Mouse (Mus musculus) stomach, embryonic 14.5 days (tissue): ENCODE results near the gene Slc28a1. TPM values are rescaled to one million over a fixed set of nuclear protein-coding genes. Genes with fewer than 3 reads are reported as not detected.
A peak's percentile ranks its signal among the peaks of the same experiment; 100 is the strongest.

Experiments
- ATAC-seq: fragments of 200-750 bp; cut with Nextera tagmentation; 2 replicates; pipeline ENCODE4 v1.8.0; 2017; ENCODE audit warnings: low read depth, moderate TSS enrichment; ENCODE audit not compliant: insufficient number of reproducible peaks, insufficient read depth, low FRiP score
- H3K27ac ChIP-seq: fragments of 300-500 bp; sonication (generic); 2 replicates; pipeline ENCODE4 v1.5.1; 2014; ENCODE audit warnings: mild to moderate bottlenecking, low read length, moderate library complexity, mixed read lengths
- H3K27me3 ChIP-seq: fragments of 300-500 bp; sonication (generic); 2 replicates; pipeline ENCODE4 v1.6.1; 2014; ENCODE audit warnings: low read length, control low read depth, mixed read lengths; ENCODE audit not compliant: control insufficient read depth, insufficient read depth
- H3K36me3 ChIP-seq: fragments of 300-500 bp; sonication (generic); 2 replicates; pipeline ENCODE4 v1.6.1; 2014; ENCODE audit warnings: mild to moderate bottlenecking, control low read depth, low read length, moderate library complexity, mixed read lengths; ENCODE audit not compliant: control insufficient read depth, insufficient read depth
- H3K4me1 ChIP-seq: fragments of 300-500 bp; sonication (generic); 2 replicates; pipeline ENCODE4 v1.6.1; 2014; ENCODE audit warnings: low read length, control low read depth, mixed read lengths; ENCODE audit not compliant: control insufficient read depth, insufficient read depth
- H3K4me2 ChIP-seq: fragments of 300-500 bp; sonication (generic); replicated peaks from 2 replicates; pipeline ENCODE4 v1.6.1; 2014; ENCODE audit warnings: low read depth, low read length, control low read depth
- H3K4me3 ChIP-seq: fragments of 300-500 bp; sonication (generic); 2 replicates; pipeline ENCODE4 v1.5.1; 2014; ENCODE audit warnings: low read depth, low read length, control low read depth
- H3K9ac ChIP-seq: fragments of 300-500 bp; sonication (generic); replicated peaks from 2 replicates; pipeline ENCODE4 v1.6.1; 2014; ENCODE audit warnings: low read depth, mild to moderate bottlenecking, control low read depth, low read length, moderate library complexity, mixed read lengths
- H3K9me3 ChIP-seq: fragments of 300-500 bp; sonication (generic); 2 replicates; pipeline ENCODE4 v1.6.1; 2016; ENCODE audit warnings: low read depth, low read length, control low read depth; ENCODE audit not compliant: control insufficient read depth
- WGBS: fragments of 180-500 bp; shearing (Covaris S2); extraction: QIAGEN DNeasy Blood & Tissue Kit; methylation state at CpG from one replicate; pipeline ENCODE4 v1.1.7; 2014; 5-methylcytosine and 5-hydroxymethylcytosine counted together
- polyA plus RNA-seq: library from polyadenylated mRNA; unstranded; fragments of >200 nt; fragmentation: Nextera tagmentation; extraction: Ambion mirVana; gene quantifications from 2 replicates; pipeline ENCODE4 v1.2.1, GENCODE M21; 2014

Slc28a1 gene
- not detected in 2 replicates for polyA plus RNA-seq

GRCm38 (mm10) chr7:81114555-81114954 lies at the start of gene Slc28a1:
Gene Slc28a1 (plus strand): TSS chr7:81114799.
- no peak within 1 kb of the TSS for H3K9ac ChIP-seq
- no peaks in the 10 kb centered on the region for H3K4me1 ChIP-seq
- no peaks in the 10 kb centered on the region for H3K36me3 ChIP-seq
- no peak within 1 kb of the TSS for H3K4me2 ChIP-seq
- H3K27me3 ChIP-seq = no peaks in the 10 kb centered on the region
- no peaks in the 10 kb centered on the region for H3K9me3 ChIP-seq
- no peak for ATAC-seq
- H3K27ac ChIP-seq = no peak within 1 kb of the TSS
- no peak within 1 kb of the TSS for H3K4me3 ChIP-seq
- WGBS = 73% methylated on average over 6 of the region's 6 CpGs

GRCm38 (mm10) chr7:81066714-81067113 lies 47.9 kb upstream of the Slc28a1 start:
- Histone ChIP-seq H3K4me3 (no peak overlapping the region), H3K27ac (no peak overlapping the region), H3K27me3 (no peaks in the 10 kb centered on the region), H3K4me1 (no peaks in the 10 kb centered on the region), H3K9ac (no peak overlapping the region), H3K4me2 (no peak overlapping the region), H3K36me3 (no peaks in the 10 kb centered on the region), H3K9me3 (no peaks in the 10 kb centered on the region)
- 12% methylated on average over 6 of the region's 6 CpGs for WGBS
- ATAC-seq = no peak

DNA sequence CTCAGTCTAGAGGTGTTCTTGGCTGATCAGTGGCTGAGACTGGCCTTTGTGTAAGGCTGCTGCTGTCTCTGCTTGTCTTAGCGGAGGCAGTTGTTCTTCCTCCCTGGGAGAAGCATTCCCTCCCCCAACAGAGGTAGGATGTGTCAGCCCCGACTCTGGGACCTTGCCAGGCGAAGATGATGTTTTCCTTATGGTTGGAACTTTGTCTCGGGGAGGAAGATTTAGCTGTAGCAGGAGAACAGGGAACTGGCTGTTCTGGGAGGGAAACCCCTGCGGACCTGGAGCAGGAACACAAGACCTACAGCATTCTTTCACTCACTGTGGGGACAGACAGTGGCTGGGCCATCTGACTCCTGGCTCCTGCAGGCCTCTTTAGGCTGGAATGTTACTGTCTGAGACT lies 42.1 kb upstream of the Slc28a1 start:
- peak overlapping the region; percentile 0; the same call in 1 of the 2 replicates for H3K27ac ChIP-seq
- 25% methylated on average over 5 of the region's 5 CpGs for WGBS

DNA sequence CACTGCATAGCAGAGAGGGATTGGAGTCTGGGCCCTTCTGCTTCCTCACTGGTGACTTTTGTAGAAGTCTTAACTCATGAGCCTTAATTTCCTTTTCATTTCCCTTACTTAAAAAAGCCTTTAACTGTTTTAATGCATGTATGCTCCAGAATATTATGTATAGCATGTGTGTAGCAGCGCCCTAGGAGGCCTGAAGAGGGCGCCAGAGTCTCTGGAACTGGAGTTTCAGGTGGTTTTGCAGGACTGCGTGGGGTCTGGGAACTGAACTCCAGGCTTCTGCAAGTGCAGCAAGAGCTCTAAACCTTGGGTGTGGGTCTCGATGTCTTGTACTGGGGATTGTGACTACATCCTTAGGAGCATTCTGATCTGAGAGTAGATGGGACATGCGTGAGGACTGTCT lies 41.3 kb upstream of the Slc28a1 start:
- 81% methylated on average over 5 of the region's 5 CpGs for WGBS
- H3K27ac ChIP-seq = peak overlapping the region; percentile 0; the same call in 1 of the 2 replicates

More for the DNA sequence above, 42.1 kb upstream of the Slc28a1 start:
- no peak overlapping the region for H3K9ac ChIP-seq
- no peaks in the 10 kb centered on the region for H3K36me3 ChIP-seq
- ATAC-seq = peak; percentile 69; the same call in 1 of the 2 replicates
- H3K4me2 ChIP-seq = no peak overlapping the region
- H3K27me3 ChIP-seq = no peaks in the 10 kb centered on the region
- H3K9me3 ChIP-seq = no peaks in the 10 kb centered on the region
- no peak overlapping the region for H3K4me3 ChIP-seq
- H3K4me1 ChIP-seq = peaks cover 8% of the 10 kb centered on the region; the same call in 1 of the 2 replicates

GRCm38 (mm10) chr7:81074546-81074945 lies 40.1 kb upstream of the Slc28a1 start:
- 36% methylated on average over 9 of the region's 9 CpGs for WGBS
- peak overlapping the region; percentile 72 for H3K27ac ChIP-seq
- H3K4me3 ChIP-seq = no peak overlapping the region
- H3K4me2 ChIP-seq = no peak overlapping the region
- no peaks in the 10 kb centered on the region for H3K36me3 ChIP-seq
- H3K4me1 ChIP-seq = peaks cover 12% of the 10 kb centered on the region; the same call in 1 of the 2 replicates
- no peak overlapping the region for H3K9ac ChIP-seq
- H3K27me3 ChIP-seq = no peaks in the 10 kb centered on the region
- ATAC-seq = peak; percentile 23; the same call in 1 of the 2 replicates
- no peaks in the 10 kb centered on the region for H3K9me3 ChIP-seq

More for the DNA sequence above, 41.3 kb upstream of the Slc28a1 start:
- ATAC-seq = no peak
- no peaks in the 10 kb centered on the region for H3K27me3 ChIP-seq
- H3K4me3 ChIP-seq = no peak overlapping the region
- peaks cover 12% of the 10 kb centered on the region; the same call in 1 of the 2 replicates for H3K4me1 ChIP-seq
- H3K9ac ChIP-seq = no peak overlapping the region
- no peaks in the 10 kb centered on the region for H3K36me3 ChIP-seq
- no peak overlapping the region for H3K4me2 ChIP-seq
- H3K9me3 ChIP-seq = no peaks in the 10 kb centered on the region

DNA sequence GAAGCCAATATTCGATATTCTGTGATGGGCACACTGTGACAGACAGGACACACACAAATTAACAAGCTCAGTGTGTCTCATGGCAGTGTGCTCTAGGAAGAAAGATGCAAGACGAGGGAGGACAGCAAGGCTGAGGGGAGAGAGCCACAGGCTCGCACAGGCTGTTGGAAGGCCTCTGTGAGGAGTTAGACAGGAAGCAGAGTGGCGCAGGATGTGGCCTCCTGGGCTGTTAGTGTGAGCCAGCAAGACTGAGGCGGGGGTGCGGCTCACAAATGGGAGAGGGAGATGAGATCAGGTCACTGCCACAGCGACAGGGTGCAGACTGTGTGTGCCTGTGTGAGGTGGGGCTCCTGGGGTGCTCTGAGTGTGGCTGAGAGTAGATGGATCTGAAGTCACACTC lies 39.3 kb upstream of the Slc28a1 start:
- WGBS = 32% methylated on average over 7 of the region's 7 CpGs
- Histone ChIP-seq H3K27ac (peak overlapping the region; percentile 72), H3K4me3 (no peak overlapping the region), H3K4me1 (peaks cover 12% of the 10 kb centered on the region; the same call in 1 of the 2 replicates), H3K9me3 (no peaks in the 10 kb centered on the region), H3K9ac (no peak overlapping the region), H3K36me3 (no peaks in the 10 kb centered on the region), H3K27me3 (no peaks in the 10 kb centered on the region), H3K4me2 (no peak overlapping the region)
- ATAC-seq = no peak

- no peaks in the 10 kb centered on the region for H3K9me3 ChIP-seq
- H3K27me3 ChIP-seq = no peaks in the 10 kb centered on the region
- no peak overlapping the region for H3K4me3 ChIP-seq
- peaks cover 14% of the 10 kb centered on the region; the same call in 1 of the 2 replicates for H3K4me1 ChIP-seq
- peak overlapping the region; percentile 72 for H3K27ac ChIP-seq
- no peaks in the 10 kb centered on the region for H3K36me3 ChIP-seq
- no peak for ATAC-seq
- no peak overlapping the region for H3K9ac ChIP-seq
- 76% methylated on average over 5 of the region's 5 CpGs for WGBS
- no peak overlapping the region for H3K4me2 ChIP-seq
Observed at GRCm38 (mm10) chr7:81075732-81076131, 38.9 kb upstream of the Slc28a1 start.

GRCm38 (mm10) chr7:81077009-81077408 lies 37.6 kb upstream of the Slc28a1 start:
- no peak for ATAC-seq
- Histone ChIP-seq H3K27ac (no peak overlapping the region), H3K9ac (no peak overlapping the region), H3K27me3 (no peaks in the 10 kb centered on the region), H3K36me3 (no peaks in the 10 kb centered on the region), H3K9me3 (no peaks in the 10 kb centered on the region), H3K4me2 (no peak overlapping the region), H3K4me1 (peaks cover 21% of the 10 kb centered on the region; the same call in 1 of the 2 replicates), H3K4me3 (no peak overlapping the region)
- 76% methylated on average over 6 of the region's 6 CpGs for WGBS

DNA sequence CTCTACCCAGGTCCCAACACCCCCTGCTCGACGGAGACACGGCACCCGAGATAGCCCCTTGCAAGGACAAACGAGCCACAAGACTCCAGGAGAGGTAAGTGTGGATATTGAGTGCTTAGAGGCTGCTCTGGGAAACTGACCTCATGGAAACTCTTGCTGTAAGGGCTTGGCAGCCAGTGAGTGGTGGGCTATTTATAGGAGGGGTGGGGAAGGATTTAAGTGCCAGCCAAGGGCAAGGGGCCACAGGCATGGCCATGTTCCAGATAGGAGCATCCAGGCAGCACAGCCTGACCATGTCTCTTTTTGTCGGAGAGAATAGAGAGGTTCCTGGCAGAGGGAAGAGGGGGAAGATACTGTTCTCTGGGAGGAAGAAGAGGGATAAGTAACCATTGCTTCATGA lies 35.9 kb upstream of the Slc28a1 start:
- H3K4me2 ChIP-seq = no peak overlapping the region
- H3K27me3 ChIP-seq = no peaks in the 10 kb centered on the region
- WGBS = 76% methylated on average over 6 of the region's 6 CpGs
- no peaks in the 10 kb centered on the region for H3K36me3 ChIP-seq
- no peak for ATAC-seq
- H3K4me3 ChIP-seq = no peak overlapping the region
- no peak overlapping the region for H3K27ac ChIP-seq
- H3K4me1 ChIP-seq = peaks cover 21% of the 10 kb centered on the region; the same call in 1 of the 2 replicates
- H3K9ac ChIP-seq = no peak overlapping the region
- no peaks in the 10 kb centered on the region for H3K9me3 ChIP-seq
